Mouse (Mus musculus) v-Abl transformed pro-B cells (cell line): ENCODE measurements at regions not wholly inside any gene's neighbourhood (a gene's known extent, or its start where the extent isn't known, plus 50 kb on each side); places are given as distances from the start of the nearest gene placed in this dataset.

Experiments
- in situ Hi-C, 2 experiments: fragments of 400-800 bp; cut with MboI; formaldehyde crosslinking; loops; one replicate each; pipeline ENCODE4 v1.15.1; 2025; ENCODE audit not compliant: unreplicated experiment in 2 of 2

DNA sequence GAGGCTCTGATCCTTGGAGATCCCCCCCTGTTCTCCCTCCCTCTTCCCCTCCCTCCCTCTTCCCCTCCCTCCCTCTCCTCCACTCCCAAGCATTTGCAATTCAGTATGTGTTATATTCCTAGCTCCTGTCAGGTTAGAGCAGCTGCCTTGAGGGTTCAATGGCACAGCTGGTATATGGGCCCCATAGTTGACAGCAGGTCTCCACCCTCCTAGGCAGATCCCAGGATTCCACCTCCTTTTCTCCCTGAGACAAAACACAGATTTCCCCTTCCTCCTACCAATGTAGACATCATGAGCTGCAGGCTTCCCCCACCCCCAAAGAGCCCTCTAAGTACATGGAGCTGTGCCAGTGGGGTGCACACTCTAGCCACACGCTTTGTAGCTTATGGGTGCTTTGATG, 137.8 kb downstream of the Unc5cl start:
- in situ Hi-C loops: no loop called here

DNA sequence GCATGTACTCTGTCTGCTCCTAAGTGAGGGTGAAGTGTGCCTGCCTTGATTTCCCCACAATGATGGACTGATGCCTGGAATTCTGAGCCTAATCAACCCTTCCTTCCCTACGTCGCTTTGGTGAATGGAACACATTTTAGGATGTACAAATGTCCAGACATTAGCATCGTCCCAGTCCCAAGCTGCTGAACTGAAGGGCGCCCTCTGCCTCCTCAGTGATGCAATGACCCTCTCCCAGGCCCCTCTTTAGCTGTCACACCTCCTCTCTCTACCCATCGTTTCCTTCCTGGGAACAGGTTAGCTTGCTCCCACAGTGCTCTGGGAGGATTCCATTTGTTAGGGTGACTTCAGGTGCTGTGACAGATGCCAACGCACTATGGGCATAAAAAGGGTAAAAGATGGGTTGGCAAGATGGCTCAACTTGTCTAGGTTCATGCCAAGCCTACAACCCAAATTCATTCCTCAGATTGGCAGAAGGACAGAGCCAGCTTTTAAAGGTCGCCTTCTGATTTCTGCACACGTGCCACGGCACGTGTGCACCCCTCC, 140.8 kb downstream of the Unc5cl start:
- in situ Hi-C loops: no loop called here

DNA sequence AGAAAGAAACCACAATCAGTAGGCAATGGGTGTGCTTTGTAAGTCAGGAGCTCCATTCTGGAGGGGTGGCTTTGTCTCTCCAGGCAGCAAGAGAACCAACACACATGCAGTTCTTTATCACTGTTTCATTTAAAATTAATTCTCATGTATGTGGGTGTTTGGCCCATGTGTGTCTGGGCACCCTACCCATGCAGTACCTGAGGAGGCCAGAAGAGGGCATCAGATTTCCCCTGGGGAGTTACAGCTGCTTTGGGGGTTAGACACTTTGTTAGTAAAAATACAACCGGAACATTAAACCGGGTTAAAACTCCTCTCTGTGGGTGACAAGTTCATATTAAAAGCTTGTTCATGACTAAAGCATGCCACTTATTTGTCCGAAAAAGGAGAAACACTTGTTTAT, 141.7 kb downstream of the Unc5cl start:
- in situ Hi-C loops: no loop called here

DNA sequence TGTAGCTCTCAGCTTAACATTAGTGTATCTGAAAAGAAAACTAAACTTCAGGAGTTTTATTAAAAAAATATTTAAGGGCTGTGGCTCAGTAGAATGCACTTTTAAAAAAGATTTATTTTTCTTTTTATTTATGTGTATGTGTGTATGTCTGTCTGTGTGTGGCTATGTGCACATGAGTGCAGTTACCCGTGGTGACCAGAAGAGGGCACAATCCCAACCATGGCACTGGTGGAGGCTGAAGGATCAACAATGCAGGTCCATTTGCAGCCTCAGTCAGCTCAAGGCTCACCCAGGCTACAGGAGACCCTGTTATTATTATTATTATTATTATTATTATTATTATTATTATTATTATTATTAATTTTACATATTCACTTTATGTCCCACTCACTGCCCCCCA, 142.6 kb downstream of the Unc5cl start:
- in situ Hi-C loops: no loop called here

DNA sequence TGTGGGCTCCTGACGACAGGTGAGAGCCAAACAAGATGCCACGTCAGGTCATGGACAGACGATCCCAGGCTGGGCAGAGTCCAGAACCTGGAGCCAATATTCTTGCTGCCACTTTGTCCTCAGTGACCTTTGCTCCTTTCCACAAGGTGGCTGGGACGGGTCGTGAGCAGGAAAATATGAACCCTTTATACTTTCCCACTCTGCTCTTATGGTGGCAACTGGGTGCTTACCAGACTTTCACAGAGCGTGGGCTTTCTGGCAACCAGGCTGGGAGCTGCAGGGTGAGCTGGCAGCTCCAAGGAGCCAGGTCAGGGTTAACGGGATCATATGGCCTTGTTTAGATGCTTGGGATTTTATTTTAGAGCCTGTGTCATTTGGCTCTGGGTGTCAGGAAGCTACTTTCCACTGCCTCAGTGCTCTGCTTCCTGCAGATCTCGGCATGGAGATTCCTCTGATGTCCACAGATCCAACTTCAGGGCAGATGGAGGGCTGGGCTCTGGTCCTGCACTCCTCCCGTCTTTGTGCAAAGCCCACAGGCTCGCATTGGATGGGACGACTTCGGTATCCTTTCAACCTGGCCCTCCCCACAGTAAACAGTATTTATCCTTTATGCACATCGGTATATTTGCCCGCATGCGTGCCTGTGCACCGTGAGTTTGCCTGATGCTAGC, 143.9 kb downstream of the Unc5cl start:
- in situ Hi-C loops: no loop called here

DNA sequence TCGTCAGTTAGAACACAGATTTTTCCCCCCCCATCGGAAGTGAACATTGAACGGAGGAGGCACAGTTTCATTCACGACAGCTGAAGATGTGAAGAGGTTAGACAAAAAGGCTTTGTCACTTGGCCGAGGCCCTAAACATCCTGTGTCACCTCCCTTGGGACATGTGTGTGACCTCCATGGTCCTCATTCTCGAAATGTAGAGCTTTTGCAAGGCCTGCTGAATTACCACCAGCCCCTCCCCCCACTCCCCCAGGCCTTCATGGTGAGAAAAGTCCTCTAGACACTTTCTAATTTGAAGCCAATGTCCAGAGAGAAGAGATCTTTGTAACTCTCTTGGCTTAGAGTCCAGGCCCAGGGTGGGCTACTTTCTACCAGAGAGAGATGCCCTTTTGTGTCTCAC, 145.5 kb downstream of the Unc5cl start:
- in situ Hi-C loops: loop anchor here (5.0 to 25.0 kb wide), 5 partner anchors 183 to 788 kb away; partner anchors contain the start of genes Oard1 (in 1 of the 2) and Treml4 (in 1 of the 2)

DNA sequence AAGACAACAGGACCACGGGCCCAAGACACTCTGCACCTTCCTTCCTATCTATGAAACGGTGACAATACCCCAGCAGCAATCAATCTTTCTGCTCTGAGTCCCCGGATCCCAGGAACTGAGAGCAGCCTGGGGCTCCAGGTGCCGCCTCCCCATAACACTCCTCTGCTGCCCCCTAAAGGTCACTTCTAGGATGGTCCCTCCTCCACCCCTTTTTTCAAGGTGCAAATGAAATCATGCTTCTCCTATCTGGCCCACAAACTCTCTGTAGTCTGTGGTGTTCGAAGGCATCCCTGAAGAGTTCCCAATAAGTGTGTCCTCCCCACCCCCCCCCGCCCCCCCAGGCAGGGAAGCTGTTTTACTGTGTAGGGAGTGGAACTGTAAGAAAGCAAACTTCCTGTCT, 147.9 kb downstream of the Unc5cl start:
- in situ Hi-C loops: loop anchor here (5.0 to 25.0 kb wide), 5 partner anchors 185 to 790 kb away; partner anchors contain the start of genes Oard1 (in 1 of the 2) and Treml4 (in 1 of the 2)

DNA sequence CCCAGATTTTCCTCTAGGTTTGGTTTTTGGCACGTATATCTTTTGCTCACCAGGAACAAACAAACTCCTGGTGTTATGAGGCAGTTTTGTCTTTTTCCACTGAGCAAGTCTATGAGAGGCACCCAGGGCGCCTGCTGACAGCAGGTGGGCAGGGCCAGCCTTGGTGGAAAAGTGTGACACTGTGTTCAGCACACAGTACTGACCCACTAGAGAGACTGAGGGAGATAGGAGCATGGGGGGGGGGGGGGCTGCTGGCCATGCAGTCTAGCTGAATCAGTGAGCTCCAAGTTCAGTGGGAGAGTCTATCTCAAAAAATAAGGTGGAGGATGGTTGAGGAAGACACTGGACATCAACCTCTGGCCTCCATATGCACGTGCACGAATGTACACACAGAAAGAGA, 152.1 kb downstream of the Unc5cl start:
- in situ Hi-C loops: loop anchor here in 1 of 2 experiments (25.0 kb wide), 2 partner anchors 494 to 794 kb away; no protein-coding TSS in a partner anchor

DNA sequence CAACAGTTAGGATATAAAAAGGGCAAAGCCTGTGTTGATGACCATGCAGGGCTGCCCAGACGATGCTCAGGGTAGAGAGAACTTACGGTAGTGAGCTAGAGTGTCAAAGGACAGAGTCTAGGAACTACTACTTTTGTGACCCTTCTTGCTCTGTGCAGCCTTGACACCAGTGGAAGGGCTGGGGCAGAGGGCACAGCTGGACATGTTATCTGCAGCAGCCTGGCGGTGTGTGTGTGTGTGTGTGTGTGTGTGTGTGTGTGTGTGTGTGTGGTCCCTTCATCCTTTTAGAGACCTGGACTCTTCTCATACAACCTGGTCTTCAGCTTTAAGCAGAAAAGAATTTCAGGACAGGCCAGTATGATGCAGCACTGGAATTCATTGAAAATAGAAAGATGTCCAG, 153.6 kb downstream of the Unc5cl start:
- in situ Hi-C loops: loop anchor here in 1 of 2 experiments (25.0 kb wide), 2 partner anchors 496 to 796 kb away; no protein-coding TSS in a partner anchor

DNA sequence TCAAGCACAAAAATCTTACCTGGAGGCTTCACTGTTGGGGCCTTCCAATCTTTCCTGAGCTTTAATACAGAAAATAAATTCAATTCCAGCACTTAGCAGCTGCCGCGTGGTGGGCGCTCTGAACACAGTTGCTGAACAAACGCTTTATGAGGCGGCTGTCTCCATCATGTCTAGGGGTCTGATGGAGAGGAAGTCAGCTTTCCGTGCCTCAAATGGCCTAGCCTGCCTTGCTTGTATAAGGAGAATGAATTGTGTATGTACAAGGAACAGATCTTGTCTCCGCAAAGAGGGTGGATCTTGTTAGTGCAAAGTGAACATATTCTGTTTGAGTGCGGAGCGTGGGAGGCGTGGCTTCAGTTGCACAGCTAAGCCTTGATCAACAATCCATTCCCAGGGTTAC, 155.4 kb downstream of the Unc5cl start:
- in situ Hi-C loops: loop anchor here in 1 of 2 experiments (25.0 kb wide), 2 partner anchors 498 to 798 kb away; no protein-coding TSS in a partner anchor

DNA sequence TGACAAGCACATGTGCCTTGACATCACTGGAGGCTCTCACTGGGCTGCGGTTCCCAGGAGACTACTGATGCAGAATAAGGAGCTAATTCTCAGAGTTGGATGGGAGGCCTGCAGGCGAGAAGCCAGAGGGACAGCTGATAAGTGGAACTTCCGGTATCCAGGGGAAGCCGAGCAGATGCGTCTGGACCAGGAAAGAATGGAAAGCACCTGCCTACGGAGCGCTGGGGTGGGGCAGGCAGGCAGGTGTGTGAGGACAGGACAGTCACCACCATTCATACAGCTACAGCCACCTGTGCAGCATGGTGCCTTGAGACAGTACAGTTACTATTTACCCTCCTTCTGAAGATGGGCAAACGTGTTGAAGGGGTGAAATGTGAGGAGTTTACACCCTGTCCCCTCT, 156.1 kb downstream of the Unc5cl start:
- in situ Hi-C loops: loop anchor here in 1 of 2 experiments (25.0 kb wide), 2 partner anchors 499 to 799 kb away; no protein-coding TSS in a partner anchor

DNA sequence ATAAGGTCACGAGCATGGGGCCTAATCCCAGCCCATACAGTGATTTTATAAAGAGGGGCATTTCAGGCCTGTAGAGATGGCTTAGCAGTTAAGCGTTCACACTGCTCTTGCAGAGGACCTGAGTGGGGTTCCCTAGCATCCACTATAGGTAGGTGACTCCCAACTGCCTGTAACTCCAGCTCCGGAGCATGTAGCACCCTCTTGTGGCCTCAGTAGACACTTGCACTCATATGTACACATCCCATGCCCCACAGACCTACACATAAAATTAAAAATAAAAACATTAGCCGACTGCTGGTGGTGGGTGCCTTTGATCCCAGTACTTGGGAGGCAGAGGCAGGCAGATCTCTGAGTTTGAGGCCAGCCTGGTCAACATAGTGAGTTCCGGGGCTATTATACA, 158.8 kb downstream of the Unc5cl start:
- in situ Hi-C loops: loop anchor here in 1 of 2 experiments (25.0 kb wide), 2 partner anchors 501 to 801 kb away; no protein-coding TSS in a partner anchor

DNA sequence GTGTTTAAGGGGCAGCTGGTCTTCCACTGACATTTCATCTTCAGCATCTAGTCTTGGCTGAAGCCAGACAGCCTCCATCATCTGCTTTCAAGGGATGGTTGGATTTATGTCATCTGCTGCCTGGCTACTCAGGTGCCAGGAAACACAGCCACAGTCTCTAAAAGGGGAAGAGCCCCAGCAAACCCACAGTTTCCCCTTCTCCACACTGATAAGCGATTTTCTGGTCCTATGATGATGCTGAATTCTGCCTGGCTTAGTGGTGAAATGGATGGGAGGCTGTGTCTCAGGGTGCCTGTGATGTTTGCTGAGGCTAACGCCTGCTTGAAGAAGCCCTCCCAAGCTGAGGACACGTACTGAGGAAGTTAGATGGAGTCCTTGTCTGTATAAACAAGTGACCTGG, 160.5 kb downstream of the Unc5cl start:
- in situ Hi-C loops: loop anchor here in 1 of 2 experiments (25.0 kb wide), 2 partner anchors 503 to 803 kb away; no protein-coding TSS in a partner anchor

DNA sequence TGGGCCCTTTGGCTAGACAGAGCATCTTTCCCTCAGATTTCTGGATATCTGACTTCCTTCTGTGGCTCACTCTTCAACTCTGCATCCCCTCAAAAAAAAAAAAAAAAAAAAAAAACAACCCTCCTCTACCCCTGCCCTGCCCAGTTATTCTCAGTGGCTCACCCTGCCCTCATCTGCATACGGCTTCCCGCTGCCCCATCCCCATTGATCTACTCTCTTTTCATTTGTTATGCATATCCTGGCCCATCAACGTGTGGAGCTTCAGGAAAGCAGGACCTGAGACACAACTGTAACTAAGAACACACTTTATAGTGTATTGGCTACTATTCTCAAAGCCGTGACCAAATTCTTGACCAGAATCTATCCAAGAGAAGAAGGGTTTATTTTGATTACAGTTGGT, 161.5 kb downstream of the Unc5cl start:
- in situ Hi-C loops: loop anchor here in 1 of 2 experiments (25.0 kb wide), 2 partner anchors 504 to 804 kb away; no protein-coding TSS in a partner anchor

DNA sequence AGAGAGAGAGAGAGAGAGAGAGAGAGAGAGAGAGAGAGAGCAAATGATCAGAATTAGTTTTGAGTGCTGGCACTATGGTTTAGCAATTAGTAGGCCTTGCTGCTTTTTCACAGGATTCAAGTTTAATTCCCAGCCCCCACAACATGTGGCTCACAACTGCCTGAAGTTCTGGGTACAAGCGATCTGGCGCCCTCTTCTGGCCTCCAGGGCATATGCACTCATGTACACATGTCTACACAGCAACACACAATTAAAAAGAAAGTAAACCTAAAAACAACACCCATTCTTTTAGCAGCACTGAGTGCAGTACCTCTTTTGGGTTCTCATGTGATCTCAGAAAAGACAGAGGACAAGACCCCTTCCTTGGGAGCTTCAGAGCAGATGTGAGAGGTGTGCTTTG, 166.2 kb downstream of the Unc5cl start:
- in situ Hi-C loops: loop anchor here in 1 of 2 experiments (25.0 kb wide), 2 partner anchors 509 to 809 kb away; no protein-coding TSS in a partner anchor

DNA sequence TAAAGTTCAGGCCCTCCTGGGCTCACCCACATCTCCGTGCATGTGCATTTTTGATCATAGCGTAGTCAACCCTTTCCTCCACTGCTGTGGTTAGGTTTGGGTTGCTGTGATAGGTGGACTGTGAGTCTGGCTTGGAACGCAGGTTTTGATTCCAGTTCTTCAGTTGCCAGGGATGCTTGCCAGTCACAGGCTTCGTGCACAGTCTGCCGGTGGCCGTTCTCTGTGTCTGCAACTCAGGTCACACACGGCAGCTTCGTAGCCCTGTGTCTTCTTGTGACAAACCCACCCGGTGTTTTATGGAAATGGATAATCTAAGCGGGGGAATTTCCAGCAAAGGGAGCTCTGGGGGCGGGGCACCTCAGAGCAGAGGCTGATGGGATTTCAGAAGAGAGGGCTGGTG, 167.0 kb downstream of the Unc5cl start:
- in situ Hi-C loops: loop anchor here in 1 of 2 experiments (25.0 kb wide), 2 partner anchors 509 to 809 kb away; no protein-coding TSS in a partner anchor

DNA sequence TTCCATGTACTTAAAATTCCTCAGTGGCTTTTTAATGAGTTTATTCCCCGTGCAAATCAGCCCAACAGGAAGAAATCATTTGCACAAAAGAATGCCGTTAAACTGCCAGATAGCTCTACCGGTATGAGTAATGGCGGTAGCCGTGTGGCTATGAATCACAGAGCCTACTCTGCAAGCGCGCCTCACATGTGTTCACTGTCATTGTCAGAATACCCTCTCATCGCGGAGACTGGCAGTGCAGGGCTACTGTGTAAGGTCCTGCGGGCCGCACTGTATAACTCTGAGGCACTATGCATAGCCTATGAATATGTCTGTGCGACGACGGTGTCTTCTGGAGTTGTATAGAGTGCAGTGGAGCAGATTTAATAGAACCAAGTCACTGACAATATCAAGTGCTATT, 170.2 kb downstream of the Unc5cl start:
- in situ Hi-C loops: loop anchor here in 1 of 2 experiments (25.0 kb wide), 2 partner anchors 513 to 813 kb away; no protein-coding TSS in a partner anchor

DNA sequence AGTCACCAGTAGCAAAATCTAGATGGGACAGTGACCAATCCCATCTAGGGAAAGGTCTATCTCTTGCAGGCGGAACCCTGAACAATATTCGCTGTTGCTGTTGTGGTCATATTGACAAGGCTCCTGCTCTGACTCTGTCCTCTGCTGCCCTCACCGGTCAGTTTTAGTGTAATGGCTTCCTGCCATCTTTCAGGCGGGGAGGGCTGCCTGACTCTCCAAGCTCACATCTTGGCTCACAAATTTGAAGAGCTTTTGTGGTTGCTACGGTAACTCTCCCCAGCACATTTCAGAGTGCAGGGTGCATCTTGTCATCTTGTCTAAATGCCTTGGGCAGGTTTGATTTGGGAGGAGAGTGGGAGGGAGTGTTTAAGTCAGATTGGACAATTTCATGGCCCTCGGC, 171.3 kb downstream of the Unc5cl start:
- in situ Hi-C loops: no loop called here

DNA sequence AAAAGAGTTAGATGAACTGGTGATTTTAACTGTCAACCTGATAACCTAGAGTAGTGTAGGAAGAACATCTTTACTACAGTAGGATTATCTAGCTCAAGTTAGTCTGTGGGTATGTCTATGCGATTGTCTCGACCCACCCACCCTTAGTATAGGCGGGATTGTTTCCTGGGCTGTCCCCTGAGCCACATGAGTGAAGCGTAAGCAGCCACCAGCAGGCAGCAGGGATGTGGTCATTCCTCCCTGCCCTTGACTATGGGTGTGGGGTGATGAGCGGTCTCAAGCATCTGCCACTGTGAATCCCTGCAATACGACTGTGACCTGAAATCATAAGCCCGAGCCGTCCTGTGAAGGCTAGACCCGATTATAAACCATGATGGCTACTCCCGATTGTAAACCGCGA, 184.9 kb downstream of the Unc5cl start:
- in situ Hi-C loops: no loop called here

DNA sequence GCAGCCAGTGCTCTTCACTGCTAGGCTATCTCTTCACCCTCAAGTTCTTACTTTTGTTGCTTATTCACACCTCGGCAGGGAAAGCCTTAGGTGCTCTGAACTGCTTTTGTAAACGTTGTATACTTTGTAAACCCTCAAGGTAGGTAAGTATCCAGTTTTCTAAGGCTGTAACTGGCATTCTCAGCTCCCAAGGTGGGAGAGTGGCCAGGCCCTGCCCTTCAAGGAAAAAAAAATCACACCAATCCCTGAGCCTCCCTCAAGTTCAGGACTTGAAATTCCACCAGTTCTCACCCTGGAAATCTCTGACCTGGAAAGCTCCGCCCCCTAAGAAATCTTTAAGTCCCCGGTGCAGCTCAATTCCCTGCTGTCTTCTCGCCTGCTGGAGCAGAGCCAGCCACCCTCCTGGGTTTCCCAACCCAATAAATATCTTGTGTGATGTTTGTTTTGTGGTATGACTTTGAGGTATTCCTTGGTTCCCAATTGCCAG, 188.9 kb downstream of the Unc5cl start:
- in situ Hi-C loops: no loop called here

DNA sequence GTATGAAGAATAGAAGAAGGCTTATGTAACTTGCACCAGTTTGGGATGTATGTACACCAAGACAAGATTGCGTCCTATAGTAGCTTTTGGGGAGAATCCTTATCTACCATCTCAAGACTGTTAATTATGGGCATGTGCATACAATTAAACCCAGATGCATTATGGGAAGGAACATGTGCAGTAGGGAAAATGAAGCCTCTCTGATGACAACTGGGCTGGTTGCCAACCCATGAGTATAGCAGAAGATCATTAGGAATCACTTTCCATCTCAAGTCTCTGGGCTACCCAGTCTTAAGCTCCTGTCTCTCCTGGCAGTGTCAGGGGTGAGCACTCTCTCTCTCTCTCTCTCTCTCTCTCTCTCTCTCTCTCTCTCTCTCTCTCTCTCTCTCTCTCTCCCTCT, 190.4 kb downstream of the Unc5cl start:
- in situ Hi-C loops: no loop called here
